Mouse (Mus musculus) stomach, embryonic 14.5 days (tissue): Measurements from ENCODE around the gene Cdk17. TPM values are rescaled to one million over a fixed set of nuclear protein-coding genes. Genes with fewer than 3 reads are reported as not detected.

Source experiments
- ATAC-seq: fragments of 200-750 bp; cut with Nextera tagmentation; 2 replicates; pipeline ENCODE4 v1.8.0; 2017; ENCODE audit warnings: low read depth, moderate TSS enrichment; ENCODE audit not compliant: insufficient number of reproducible peaks, insufficient read depth, low FRiP score
- H3K27ac ChIP-seq: fragments of 300-500 bp; sonication (generic); 2 replicates; pipeline ENCODE4 v1.5.1; 2014; ENCODE audit warnings: mild to moderate bottlenecking, low read length, moderate library complexity, mixed read lengths
- H3K27me3 ChIP-seq: fragments of 300-500 bp; sonication (generic); 2 replicates; pipeline ENCODE4 v1.6.1; 2014; ENCODE audit warnings: low read length, control low read depth, mixed read lengths; ENCODE audit not compliant: control insufficient read depth, insufficient read depth
- H3K36me3 ChIP-seq: fragments of 300-500 bp; sonication (generic); 2 replicates; pipeline ENCODE4 v1.6.1; 2014; ENCODE audit warnings: mild to moderate bottlenecking, control low read depth, low read length, moderate library complexity, mixed read lengths; ENCODE audit not compliant: control insufficient read depth, insufficient read depth
- H3K4me1 ChIP-seq: fragments of 300-500 bp; sonication (generic); 2 replicates; pipeline ENCODE4 v1.6.1; 2014; ENCODE audit warnings: low read length, control low read depth, mixed read lengths; ENCODE audit not compliant: control insufficient read depth, insufficient read depth
- H3K4me2 ChIP-seq: fragments of 300-500 bp; sonication (generic); replicated peaks from 2 replicates; pipeline ENCODE4 v1.6.1; 2014; ENCODE audit warnings: low read depth, low read length, control low read depth
- H3K4me3 ChIP-seq: fragments of 300-500 bp; sonication (generic); 2 replicates; pipeline ENCODE4 v1.5.1; 2014; ENCODE audit warnings: low read depth, low read length, control low read depth
- H3K9ac ChIP-seq: fragments of 300-500 bp; sonication (generic); replicated peaks from 2 replicates; pipeline ENCODE4 v1.6.1; 2014; ENCODE audit warnings: low read depth, mild to moderate bottlenecking, control low read depth, low read length, moderate library complexity, mixed read lengths
- H3K9me3 ChIP-seq: fragments of 300-500 bp; sonication (generic); 2 replicates; pipeline ENCODE4 v1.6.1; 2016; ENCODE audit warnings: low read depth, low read length, control low read depth; ENCODE audit not compliant: control insufficient read depth
- WGBS: fragments of 180-500 bp; shearing (Covaris S2); extraction: QIAGEN DNeasy Blood & Tissue Kit; methylation state at CpG from one replicate; pipeline ENCODE4 v1.1.7; 2014; 5-methylcytosine and 5-hydroxymethylcytosine counted together
- microRNA counts: library from miRNA; unstranded; fragments of <30 nt; microRNA quantifications from one replicate; lab custom pipeline; 2016
- microRNA-seq: library from miRNA; unstranded; fragments of <30 nt; microRNA quantifications from one replicate; pipeline ENCODE4, GENCODE M21; 2016
- polyA plus RNA-seq: library from polyadenylated mRNA; unstranded; fragments of >200 nt; fragmentation: Nextera tagmentation; extraction: Ambion mirVana; gene quantifications from 2 replicates; pipeline ENCODE4 v1.2.1, GENCODE M21; 2014

Gene Cdk17
- polyA plus RNA-seq, 1 experiment from 2014 or later: 23.0 TPM

DNA sequence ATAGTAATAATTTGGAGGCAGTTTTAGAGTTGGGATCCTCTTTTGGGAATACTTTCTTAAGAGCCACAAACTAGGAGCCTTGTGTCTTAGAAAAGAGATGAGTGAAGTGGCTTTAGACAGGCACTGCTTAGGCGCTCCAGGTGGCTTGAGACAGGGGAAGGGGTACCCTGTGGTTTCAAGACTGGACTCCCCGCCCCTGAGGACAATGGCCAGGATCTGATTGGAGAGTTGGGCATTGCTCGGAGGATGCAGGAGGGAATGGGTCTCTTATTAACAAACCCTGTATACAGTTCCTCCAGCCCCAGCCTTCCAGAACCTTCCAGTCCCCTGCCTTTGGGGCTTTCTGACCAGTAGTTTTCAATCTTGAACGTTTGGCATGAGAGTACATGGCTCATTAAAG lies 150.9 kb downstream of the Cdk17 start:
- Histone ChIP-seq H3K36me3 (no peaks in the 10 kb centered on the region), H3K9ac (no peak overlapping the region), H3K27ac (peak overlapping the region; percentile 53), H3K4me2 (peak overlapping the region; percentile 50), H3K4me3 (peak overlapping the region; percentile 50; the same call in 1 of the 2 replicates), H3K4me1 (0 out of 2 replicates have a peak, but pooled peaks cover 5% of the 10 kb centered on the region), H3K9me3 (no peaks in the 10 kb centered on the region), H3K27me3 (no peaks in the 10 kb centered on the region)
- WGBS: 11% methylated on average over 4 of the region's 4 CpGs
- ATAC-seq: no peak

MicroRNAs within 50 kb of the gene (microRNA counts, 519-probe panel; counts per million panel counts)
- microRNA mmu-miR-1931 (lab: Ali Mortazavi, UCI): not detected

Small RNA genes within 50 kb of the gene (microRNA-seq; reads per million reads assigned to microRNA genes)
- gene Mir1931: not detected

Other genes starting within 250 kb of the Cdk17 start
- 0.10 and 0.35 TPM in 2 replicates for gene Cfap54, start 79.3 kb upstream of the Cdk17 start, polyA plus RNA-seq
- gene Elk3, start 150.3 kb downstream of the Cdk17 start, polyA plus RNA-seq: 34.0 and 36.6 TPM in 2 replicates